Mouse (Mus musculus) erythroblast, embryonic 14.5 days (primary cell): ENCODE data around the gene Cer1.

ENCODE experiments used
- GATA1 ChIP-seq: IDR thresholded peaks from 2 replicates; pipeline ENCODE4 v1.6.1; 2012; ENCODE audit warnings: low read length, inconsistent platforms, mixed read lengths
- TAL1 ChIP-seq: IDR thresholded peaks from 3 replicates; pipeline ENCODE4 v1.6.1; 2012; ENCODE audit warnings: low read length, inconsistent platforms, mixed read lengths

DNA sequence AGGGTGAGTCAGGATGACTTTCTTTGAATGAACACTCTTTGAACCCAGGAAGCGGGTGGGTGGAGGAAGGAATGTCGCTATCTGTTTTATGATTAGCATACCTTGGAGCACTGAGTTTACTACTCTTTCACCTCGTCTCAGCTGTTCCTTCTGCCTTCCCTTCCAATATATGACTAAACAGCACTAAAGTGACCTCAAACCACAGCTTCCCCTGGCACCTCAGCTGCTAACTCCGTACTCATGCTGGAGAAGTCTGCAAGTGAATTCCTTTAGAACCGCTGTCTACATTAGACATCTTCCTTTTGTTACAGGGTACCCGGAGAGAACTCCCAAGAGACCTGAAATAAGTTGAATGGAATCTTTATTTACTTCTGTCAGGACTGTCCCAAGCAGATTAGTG, 14.0 kb downstream of the Cer1 start:
- no peak for TF ChIP-seq TAL1
- TF ChIP-seq GATA1: no peak
